Mouse (Mus musculus) intestine, embryonic 16.5 days (tissue): ENCODE measurements around the gene Ss18l2. TPM values are rescaled to one million over a fixed set of nuclear protein-coding genes. Genes with fewer than 3 reads are reported as not detected.

Source experiments
- ATAC-seq: fragments of 200-750 bp; cut with Nextera tagmentation; 2 replicates; pipeline ENCODE4 v1.8.0; 2017; ENCODE audit warnings: moderate TSS enrichment, moderate library complexity
- H3K27ac ChIP-seq: fragments of 300-500 bp; sonication (generic); 2 replicates; pipeline ENCODE4 v1.5.1; 2014; ENCODE audit warnings: mild to moderate bottlenecking, low read length
- H3K27me3 ChIP-seq: fragments of 300-500 bp; sonication (generic); replicated peaks from 2 replicates; pipeline ENCODE4 v1.6.1; 2014; ENCODE audit warnings: low read length, control low read depth, mixed read lengths; ENCODE audit not compliant: control insufficient read depth, insufficient read depth
- H3K36me3 ChIP-seq: fragments of 300-500 bp; sonication (generic); 2 replicates; pipeline ENCODE4 v1.6.1; 2014; ENCODE audit warnings: low read length, control low read depth; ENCODE audit not compliant: control insufficient read depth, insufficient read depth
- H3K4me1 ChIP-seq: fragments of 300-500 bp; sonication (generic); 2 replicates; pipeline ENCODE4 v1.6.1; 2014; ENCODE audit warnings: low read length, control low read depth, mixed read lengths; ENCODE audit not compliant: control insufficient read depth, insufficient read depth
- H3K4me2 ChIP-seq: fragments of 300-500 bp; sonication (generic); 2 replicates; pipeline ENCODE4 v1.6.1; 2014; ENCODE audit warnings: low read depth, low read length, control low read depth
- H3K4me3 ChIP-seq: fragments of 300-500 bp; sonication (generic); 2 replicates; pipeline ENCODE4 v1.5.1; 2014; ENCODE audit warnings: mild to moderate bottlenecking, low read length
- H3K9ac ChIP-seq: fragments of 300-500 bp; sonication (generic); 2 replicates; pipeline ENCODE4 v1.6.1; 2014; ENCODE audit warnings: low read depth, low read length
- H3K9me3 ChIP-seq: fragments of 300-500 bp; sonication (generic); 2 replicates; pipeline ENCODE4 v1.6.1; 2016; ENCODE audit warnings: low read length, control low read depth; ENCODE audit not compliant: control insufficient read depth
- WGBS: fragments of 180-500 bp; shearing (Covaris S2); extraction: QIAGEN DNeasy Blood & Tissue Kit; methylation state at CpG from one replicate; pipeline ENCODE4 v1.1.7; 2014; 5-methylcytosine and 5-hydroxymethylcytosine counted together
- polyA plus RNA-seq: library from polyadenylated mRNA; unstranded; fragments of >200 nt; fragmentation: Nextera tagmentation; extraction: Ambion mirVana; gene quantifications from 2 replicates; pipeline ENCODE4 v1.2.1, GENCODE M21; 2015

The Ss18l2 gene
- polyA plus RNA-seq, 1 experiment from 2014 or later: 124 TPM

DNA sequence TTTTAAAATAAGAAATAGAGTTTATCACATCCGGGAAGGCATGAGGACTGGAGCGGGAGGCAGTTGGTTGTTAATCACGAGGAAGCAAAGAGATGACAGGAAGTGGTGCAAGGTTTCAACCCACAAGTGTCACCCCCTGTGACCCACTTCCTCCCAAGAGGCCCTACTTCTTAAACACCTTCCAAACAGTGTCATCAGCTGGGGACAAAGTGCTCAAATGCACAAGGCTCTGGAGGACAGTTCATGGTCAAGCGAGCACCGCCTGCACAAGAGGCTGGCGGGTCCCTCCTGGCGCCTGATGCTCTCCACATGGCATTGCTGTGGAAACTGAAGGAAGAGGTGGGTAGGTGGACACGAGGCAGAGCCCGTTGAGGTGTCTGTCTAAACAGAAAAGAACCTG, 35.1 kb upstream of the Ss18l2 start:
- Histone ChIP-seq H3K36me3 (no peaks in the 10 kb centered on the region), H3K27ac (no peak overlapping the region), H3K4me1 (peaks cover 23% of the 10 kb centered on the region), H3K9ac (no peak overlapping the region), H3K27me3 (0 out of 2 replicates have a peak, but pooled peaks cover 4% of the 10 kb centered on the region), H3K4me2 (no peak overlapping the region), H3K4me3 (no peak overlapping the region), H3K9me3 (no peaks in the 10 kb centered on the region)
- no peak for ATAC-seq
- 85% methylated on average over 9 of the region's 9 CpGs for WGBS

DNA sequence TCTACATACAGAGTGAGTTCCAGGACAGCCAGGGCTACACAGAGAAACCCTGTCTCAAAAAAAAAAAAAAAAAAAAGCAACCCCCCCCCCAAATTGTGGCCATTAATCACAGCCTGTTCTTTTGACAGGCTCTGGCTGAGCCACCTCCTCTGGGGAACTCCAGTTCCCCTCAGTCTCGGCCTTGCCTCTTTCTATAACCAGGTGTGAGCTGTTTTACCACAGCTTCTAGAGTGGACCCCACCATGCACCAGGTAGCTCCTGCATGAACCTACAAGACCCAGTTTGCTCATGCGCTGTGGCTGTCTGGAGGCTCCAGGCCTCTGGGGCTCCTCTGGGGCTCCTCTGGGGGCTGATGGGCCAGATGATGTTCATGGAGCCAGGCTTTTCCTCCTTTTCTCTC, 34.6 kb upstream of the Ss18l2 start:
- no peak for ATAC-seq
- H3K4me2 ChIP-seq: no peak overlapping the region
- H3K36me3 ChIP-seq: no peaks in the 10 kb centered on the region
- H3K4me1 ChIP-seq: peaks cover 23% of the 10 kb centered on the region
- H3K9me3 ChIP-seq: no peaks in the 10 kb centered on the region
- 81% methylated on average over 2 of the region's 2 CpGs for WGBS
- no peak overlapping the region for H3K4me3 ChIP-seq
- no peaks in the 10 kb centered on the region for H3K27me3 ChIP-seq
- no peak overlapping the region for H3K9ac ChIP-seq
- H3K27ac ChIP-seq: no peak overlapping the region

DNA sequence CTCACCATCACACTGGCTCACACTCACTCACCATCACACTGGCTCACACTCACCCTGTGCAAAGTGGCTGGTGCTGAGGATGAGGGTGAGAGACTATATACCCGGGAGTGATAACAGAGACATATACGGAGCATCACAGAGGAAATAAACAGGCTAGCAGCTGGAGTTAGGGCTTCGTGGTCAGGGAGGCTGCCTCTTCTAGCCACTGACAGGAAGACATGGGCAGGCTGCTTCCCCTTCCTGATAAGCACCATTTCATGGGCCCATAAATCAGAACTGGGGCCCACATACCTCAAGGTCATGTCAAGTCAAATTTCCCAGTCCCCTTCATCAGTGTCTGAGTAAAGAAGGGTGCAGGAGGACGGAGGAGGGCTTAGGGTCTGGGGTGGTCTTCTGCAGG, 33.1 kb upstream of the Ss18l2 start:
- Histone ChIP-seq H3K4me2 (no peak overlapping the region), H3K4me1 (peaks cover 17% of the 10 kb centered on the region), H3K27me3 (no peaks in the 10 kb centered on the region), H3K4me3 (no peak overlapping the region), H3K9ac (no peak overlapping the region), H3K27ac (no peak overlapping the region), H3K36me3 (no peaks in the 10 kb centered on the region), H3K9me3 (no peaks in the 10 kb centered on the region)
- 35% methylated on average over 4 of the region's 4 CpGs for WGBS
- no peak for ATAC-seq

DNA sequence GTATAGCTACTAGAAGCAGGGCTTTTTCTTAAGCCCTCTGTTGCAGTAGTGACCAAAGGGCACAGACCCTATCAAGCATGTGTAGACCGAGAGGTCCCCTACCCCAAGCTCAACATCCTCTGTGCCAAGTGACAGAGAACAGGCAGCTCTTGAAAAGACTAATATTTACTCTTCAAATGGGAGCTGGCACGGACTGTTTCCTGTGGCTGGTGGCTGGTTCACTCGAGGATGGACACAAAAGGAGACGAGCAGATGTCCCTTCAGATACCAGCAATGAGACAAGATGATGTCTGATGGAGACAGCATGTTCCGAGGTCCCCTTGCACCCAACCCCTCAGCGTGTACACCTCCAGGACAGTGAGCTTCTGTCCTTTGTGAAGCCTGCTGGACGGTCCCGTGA, 32.7 kb upstream of the Ss18l2 start:
- Histone ChIP-seq H3K9me3 (no peaks in the 10 kb centered on the region), H3K4me3 (no peak overlapping the region), H3K4me2 (no peak overlapping the region), H3K36me3 (no peaks in the 10 kb centered on the region), H3K4me1 (peaks cover 13% of the 10 kb centered on the region), H3K27me3 (no peaks in the 10 kb centered on the region), H3K27ac (no peak overlapping the region), H3K9ac (no peak overlapping the region)
- no peak for ATAC-seq
- 36% methylated on average over 8 of the region's 8 CpGs for WGBS

DNA sequence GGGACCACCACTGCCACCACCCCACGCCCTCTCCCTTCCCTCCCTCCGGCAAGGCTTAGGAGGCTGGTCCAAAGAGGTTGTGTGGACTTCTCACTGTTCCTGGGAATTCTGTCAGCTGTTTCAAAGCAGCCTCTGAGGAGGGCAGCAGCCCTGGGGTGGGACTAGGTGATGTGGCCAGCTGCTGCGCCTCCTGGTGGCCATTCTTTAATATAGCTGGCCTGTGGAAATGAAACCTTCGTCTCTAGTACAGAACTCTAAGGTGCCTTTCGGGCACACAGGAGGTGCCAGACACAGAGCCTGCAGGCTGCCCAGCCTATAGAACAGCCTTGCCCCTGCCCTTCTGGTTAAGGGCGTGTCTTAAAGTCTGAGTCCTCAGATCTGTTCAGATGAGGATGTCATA, 30.6 kb upstream of the Ss18l2 start:
- Histone ChIP-seq H3K27ac (no peak overlapping the region), H3K9ac (no peak overlapping the region), H3K27me3 (no peaks in the 10 kb centered on the region), H3K4me3 (no peak overlapping the region), H3K9me3 (no peaks in the 10 kb centered on the region), H3K4me2 (no peak overlapping the region), H3K4me1 (peaks cover 8% of the 10 kb centered on the region), H3K36me3 (no peaks in the 10 kb centered on the region)
- 20% methylated on average over 6 of the region's 6 CpGs for WGBS
- peak; percentile 67 for ATAC-seq

DNA sequence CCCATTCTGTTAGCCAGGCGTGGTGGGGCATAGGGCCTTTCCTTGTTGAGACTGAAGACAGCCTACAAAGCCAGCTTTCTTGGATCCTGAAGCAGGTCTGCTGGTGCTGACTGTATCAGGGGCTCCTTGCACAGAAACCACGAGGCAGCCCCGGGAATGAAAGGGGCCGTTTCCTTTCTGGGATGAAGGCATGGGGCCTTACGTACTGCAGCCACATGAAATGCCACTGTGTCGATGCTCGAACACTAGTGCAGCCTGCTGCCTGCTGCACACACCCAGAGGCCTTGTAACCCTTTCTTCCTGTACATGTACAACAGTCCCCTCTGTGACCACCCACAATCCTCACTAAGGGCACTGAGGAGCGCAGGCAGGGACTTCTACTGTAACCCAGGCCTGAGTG, 28.9 kb upstream of the Ss18l2 start:
- Histone ChIP-seq H3K36me3 (no peaks in the 10 kb centered on the region), H3K9ac (no peak overlapping the region), H3K4me3 (no peak overlapping the region), H3K4me1 (peaks cover 8% of the 10 kb centered on the region), H3K9me3 (no peaks in the 10 kb centered on the region), H3K4me2 (no peak overlapping the region), H3K27me3 (no peaks in the 10 kb centered on the region), H3K27ac (no peak overlapping the region)
- 73% methylated on average over 8 of the region's 8 CpGs for WGBS
- ATAC-seq: no peak

DNA sequence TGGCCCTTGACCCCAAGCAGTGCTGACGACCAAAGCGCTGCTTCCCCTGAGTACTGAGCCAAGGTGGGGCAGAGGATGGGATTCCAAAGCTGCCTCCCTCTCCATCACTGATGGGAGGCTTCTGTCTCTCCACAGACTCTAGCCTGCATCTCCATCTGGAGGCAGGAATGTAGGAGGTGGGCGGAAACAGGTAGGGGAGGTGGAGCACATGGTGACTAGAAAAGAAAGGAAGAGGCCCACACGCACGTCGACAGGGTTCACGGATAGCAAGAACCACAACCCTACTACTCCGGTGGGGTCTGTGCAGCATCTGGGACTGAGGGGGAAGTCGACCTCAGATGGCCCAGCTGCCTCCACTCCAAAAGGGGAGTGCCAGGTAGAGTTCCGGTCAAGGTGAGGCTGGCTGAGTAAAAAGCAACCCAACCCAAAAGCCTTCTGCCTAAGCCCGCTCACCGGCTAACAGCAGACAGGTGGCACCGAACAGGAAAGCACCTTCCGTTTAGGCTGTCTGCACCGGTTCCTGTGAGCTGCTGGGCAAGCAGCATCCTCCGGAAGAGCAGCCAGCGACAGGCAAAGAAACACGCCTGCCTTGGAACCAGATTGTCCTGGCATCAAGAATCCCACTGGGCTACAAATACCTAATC, 28.0 kb upstream of the Ss18l2 start:
- Histone ChIP-seq H3K36me3 (no peaks in the 10 kb centered on the region), H3K4me2 (no peak overlapping the region), H3K9ac (no peak overlapping the region), H3K4me1 (peaks cover 4% of the 10 kb centered on the region), H3K27me3 (no peaks in the 10 kb centered on the region), H3K27ac (no peak overlapping the region), H3K9me3 (no peaks in the 10 kb centered on the region), H3K4me3 (no peak overlapping the region)
- ATAC-seq: no peak
- WGBS: 79% methylated on average over 18 of the region's 18 CpGs

DNA sequence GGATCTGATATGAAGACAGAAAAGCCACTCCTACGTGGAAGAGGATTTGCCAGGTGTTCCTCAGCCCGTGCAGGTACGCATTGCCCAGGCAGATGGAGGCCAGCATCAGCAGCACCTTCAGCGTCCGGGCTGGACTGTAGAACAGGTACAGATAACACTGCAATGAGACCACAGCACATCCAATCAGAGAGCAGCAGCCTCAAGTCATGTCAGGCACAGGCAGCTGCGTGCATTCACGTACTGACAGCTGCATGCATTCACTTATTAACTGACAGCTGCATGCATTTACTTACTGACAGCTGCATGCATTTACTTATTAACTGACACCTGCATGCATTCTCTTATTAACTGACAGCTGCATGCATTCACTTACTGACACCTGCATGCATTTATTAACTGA, 25.4 kb upstream of the Ss18l2 start:
- no peak for ATAC-seq
- Histone ChIP-seq H3K27me3 (no peaks in the 10 kb centered on the region), H3K9me3 (no peaks in the 10 kb centered on the region), H3K4me2 (no peak overlapping the region), H3K27ac (no peak overlapping the region), H3K4me1 (no peaks in the 10 kb centered on the region), H3K36me3 (0 out of 2 replicates have a peak, but pooled peaks cover 5% of the 10 kb centered on the region), H3K9ac (no peak overlapping the region), H3K4me3 (no peak overlapping the region)
- WGBS: 69% methylated on average over 7 of the region's 7 CpGs

DNA sequence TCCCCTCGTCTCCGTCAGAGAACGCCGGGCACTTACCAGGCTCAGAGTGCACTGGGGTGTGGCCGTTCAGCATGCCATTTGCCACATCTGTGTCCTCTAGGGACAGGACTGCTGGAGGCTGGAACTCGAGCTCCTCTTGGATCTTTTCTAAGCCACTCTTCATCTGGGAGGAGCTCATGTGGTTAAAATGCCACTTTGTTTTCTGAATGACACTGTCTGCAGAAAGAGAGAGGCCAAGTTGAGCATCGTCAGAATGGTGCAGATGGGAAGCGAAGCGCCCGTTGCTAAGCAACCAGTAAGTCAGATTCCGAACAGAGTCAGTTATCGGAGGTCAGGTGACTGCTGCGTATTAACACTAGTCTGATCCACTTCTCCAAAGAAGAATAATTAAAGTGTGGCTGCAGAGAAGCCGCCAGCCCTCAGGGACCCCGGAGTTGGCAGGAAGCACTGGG, 19.9 kb upstream of the Ss18l2 start:
- H3K27ac ChIP-seq: no peak overlapping the region
- H3K4me3 ChIP-seq: no peak overlapping the region
- WGBS: 71% methylated on average over 15 of the region's 15 CpGs
- H3K36me3 ChIP-seq: 0 out of 2 replicates have a peak, but pooled peaks cover 5% of the 10 kb centered on the region
- H3K4me2 ChIP-seq: no peak overlapping the region
- no peaks in the 10 kb centered on the region for H3K9me3 ChIP-seq
- no peak for ATAC-seq
- no peaks in the 10 kb centered on the region for H3K4me1 ChIP-seq
- no peaks in the 10 kb centered on the region for H3K27me3 ChIP-seq
- no peak overlapping the region for H3K9ac ChIP-seq

DNA sequence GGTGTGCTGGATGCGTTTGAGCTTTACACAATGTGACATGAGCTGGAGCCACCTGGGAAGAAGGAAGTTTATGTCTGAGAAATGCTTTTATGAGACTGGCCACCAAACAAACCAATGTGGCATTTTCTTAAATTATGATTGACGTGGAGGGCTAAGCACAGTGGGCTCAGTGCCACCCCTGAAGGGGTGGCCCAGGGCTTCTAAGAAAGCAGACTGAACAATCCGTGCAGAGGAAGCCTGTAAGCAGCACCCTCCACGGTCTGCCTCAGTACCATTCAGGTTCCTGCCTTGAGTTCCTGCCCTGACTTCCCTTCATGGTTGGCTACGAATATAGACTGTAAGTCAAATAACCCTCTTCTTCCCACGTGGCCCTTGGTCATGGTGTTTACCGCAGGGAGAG, 19.4 kb upstream of the Ss18l2 start:
- Histone ChIP-seq H3K27me3 (no peaks in the 10 kb centered on the region), H3K4me3 (no peak overlapping the region), H3K9ac (no peak overlapping the region), H3K36me3 (0 out of 2 replicates have a peak, but pooled peaks cover 5% of the 10 kb centered on the region), H3K9me3 (no peaks in the 10 kb centered on the region), H3K27ac (no peak overlapping the region), H3K4me2 (no peak overlapping the region), H3K4me1 (no peaks in the 10 kb centered on the region)
- 82% methylated on average over 7 of the region's 7 CpGs for WGBS
- no peak for ATAC-seq
